Mouse (Mus musculus): ENCODE results near the gene Rasl12.

- 0 out of 4 replicates have a peak, but pooled peaks of 1 of the 2 experiments have one; percentile 8 for TF ChIP-seq CTCF (conservative IDR thresholded peaks at IDR 0.05 in 1 of 2, IDR thresholded peaks at IDR 0.05 in 1 of 2; ENCODE audit: low read depth in 2 of 2, low read length in 2 of 2)
- no peak for TF ChIP-seq POLR2A (IDR thresholded peaks at IDR 0.05; ENCODE audit: low read depth, low read length)
- no peak for TF ChIP-seq POLR2AphosphoS2 (IDR thresholded peaks at IDR 0.05; ENCODE audit: low read depth, low read length)
- TF ChIP-seq USF1 (IDR thresholded peaks at IDR 0.05; ENCODE audit: low read depth, low read length), result no peak
- TF ChIP-seq ZKSCAN1 (IDR thresholded peaks at IDR 0.05; ENCODE audit: borderline replicate concordance, low read depth, low read length), result no peak
- no peak for TF ChIP-seq JUN (IDR thresholded peaks at IDR 0.05; ENCODE audit: insufficient read depth, low read depth, low read length)
- no peak for TF ChIP-seq ETS1 (conservative IDR thresholded peaks at IDR 0.05; ENCODE audit: low read depth, low read length)
- TF ChIP-seq HCFC1 (IDR thresholded peaks at IDR 0.05; ENCODE audit: low read depth, low read length), result no peak
- no peak for TF ChIP-seq RCOR1 (conservative IDR thresholded peaks at IDR 0.05; ENCODE audit: low read depth, low read length)
- TF ChIP-seq EP300 (IDR thresholded peaks at IDR 0.05; ENCODE audit: low read length), result no peak
These were observed 19.4 kb downstream of the Rasl12 start for GRCm38 (mm10) chr9:65417738-65418137.

Measured in CH12.LX (cell line).